Mouse (Mus musculus): ENCODE measurements around the gene Sh3bgrl. TPM values are rescaled to one million over a fixed set of nuclear protein-coding genes. Genes with fewer than 3 reads are reported as not detected.

Gene Sh3bgrl
- total and polyA plus RNA-seq, 3 experiments: 25.0 to 148 (median 82.5) TPM

DNA sequence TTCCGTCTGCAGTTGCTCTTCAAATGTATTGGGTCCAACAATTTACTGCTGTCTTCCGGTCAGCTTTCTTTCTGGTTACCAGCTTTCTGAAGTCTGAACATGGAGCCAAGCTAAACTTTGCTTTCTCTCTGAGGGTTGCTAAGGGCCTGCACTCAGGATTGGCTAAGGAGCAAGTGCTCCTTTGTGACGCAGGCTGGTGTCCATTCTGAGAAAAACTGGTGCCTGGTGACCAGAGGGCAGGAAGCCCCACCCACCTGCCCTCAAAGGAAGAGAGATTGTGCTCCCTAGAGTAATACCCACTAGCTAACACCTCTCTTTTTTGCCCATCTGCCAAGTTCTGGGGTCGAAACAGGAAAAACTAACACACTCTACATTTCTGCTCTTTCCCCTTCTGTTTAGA is 95.8 kb downstream of the Sh3bgrl start:
- Histone ChIP-seq H3K9me3 (replicated peaks; ENCODE audit: low read length) (no peaks in the 10 kb centered on the region), H3K27ac (ENCODE audit: insufficient read depth, low read depth) (peak overlapping the region; percentile 36; the same call in 1 of the 2 replicates), H3K4me2 (ENCODE audit: insufficient read depth, low read depth, poor library complexity, severe bottlenecking) (peak overlapping the region; percentile 29; the same call in 1 of the 2 replicates), H3K9ac (ENCODE audit: insufficient read depth, low read depth) (no peak overlapping the region), H3K27me3 (replicated peaks) (no peaks in the 10 kb centered on the region), H3K4me3 (replicated peaks in 1 of 3; ENCODE audit: low read depth in 2 of 3, low read length in 2 of 3, poor library complexity in 1 of 3) (no peak overlapping the region), H3K4me1 (ENCODE audit: control insufficient read depth in 1 of 2, insufficient read depth in 2 of 2) (peaks cover 0 to 9% of the 10 kb centered on the region in 2 experiments; a peak in 1 of 4 replicates), H3K36me3 (replicated peaks in 1 of 2; ENCODE audit: control insufficient read depth in 1 of 2, insufficient read depth in 1 of 2, low read length in 1 of 2) (no peaks in the 10 kb centered on the region), H3K79me2 (replicated peaks; ENCODE audit: control insufficient read depth, extremely low read depth, insufficient read depth, poor library complexity, severe bottlenecking) (no peaks in the 10 kb centered on the region)
- no peak for DNase-seq (ENCODE audit: extremely low read depth)
- TF ChIP-seq TCF12 (IDR thresholded peaks at IDR 0.05; ENCODE audit: low read depth, low read length): peak; percentile 15; the same call in 1 of the 2 replicates
- no peak for TF ChIP-seq ELF1 (IDR thresholded peaks at IDR 0.05; ENCODE audit: low read depth, low read length)
- TF ChIP-seq ETS1 (conservative IDR thresholded peaks at IDR 0.05; ENCODE audit: low read depth, low read length): peak; percentile 6; the same call in 1 of the 2 replicates
- in situ Hi-C loops (cut with MboI; ENCODE audit: low pct_ligation_motif_present, low pct_unique_long_range_greater_than_20kb, low sequenced_read_pairs) (no loop called here), dilution Hi-C loops (cut with MboI; ENCODE audit: extremely low pct_ligation_motif_present, extremely low pct_unique_long_range_greater_than_20kb, low sequenced_read_pairs) (no loop called here)

GRCm38 (mm10) chrX:109191436-109191835 is 96.3 kb downstream of the Sh3bgrl start:
- TF ChIP-seq NRF1 (IDR thresholded peaks at IDR 0.05; ENCODE audit: low read depth, low read length): no peak
- H3K79me2 ChIP-seq (replicated peaks; ENCODE audit: control insufficient read depth, extremely low read depth, insufficient read depth, poor library complexity, severe bottlenecking): no peaks in the 10 kb centered on the region
- H3K9me3 ChIP-seq (replicated peaks; ENCODE audit: low read length): no peaks in the 10 kb centered on the region
- peak overlapping the region; percentile 24; the same call in 1 of the 2 replicates for H3K4me2 ChIP-seq (ENCODE audit: insufficient read depth, low read depth, poor library complexity, severe bottlenecking)
- no peaks in the 10 kb centered on the region for H3K36me3 ChIP-seq (replicated peaks in 1 of 2; ENCODE audit: control insufficient read depth in 1 of 2, insufficient read depth in 1 of 2, low read length in 1 of 2)
- H3K27ac ChIP-seq (ENCODE audit: insufficient read depth, low read depth): peak overlapping the region; percentile 29; the same call in 1 of the 2 replicates
- H3K27me3 ChIP-seq (replicated peaks): no peaks in the 10 kb centered on the region
- in situ Hi-C loops (cut with MboI; ENCODE audit: low pct_ligation_motif_present, low pct_unique_long_range_greater_than_20kb, low sequenced_read_pairs) (no loop called here), dilution Hi-C loops (cut with MboI; ENCODE audit: extremely low pct_ligation_motif_present, extremely low pct_unique_long_range_greater_than_20kb, low sequenced_read_pairs) (no loop called here)
- no peak for DNase-seq (ENCODE audit: extremely low read depth)
- no peak overlapping the region for H3K4me3 ChIP-seq (replicated peaks in 1 of 3; ENCODE audit: low read depth in 2 of 3, low read length in 2 of 3, poor library complexity in 1 of 3)
- no peak overlapping the region for H3K9ac ChIP-seq (ENCODE audit: insufficient read depth, low read depth)
- H3K4me1 ChIP-seq (ENCODE audit: control insufficient read depth in 1 of 2, insufficient read depth in 2 of 2): peaks cover 0 to 10% of the 10 kb centered on the region in 2 experiments; a peak in 1 of 4 replicates

DNA sequence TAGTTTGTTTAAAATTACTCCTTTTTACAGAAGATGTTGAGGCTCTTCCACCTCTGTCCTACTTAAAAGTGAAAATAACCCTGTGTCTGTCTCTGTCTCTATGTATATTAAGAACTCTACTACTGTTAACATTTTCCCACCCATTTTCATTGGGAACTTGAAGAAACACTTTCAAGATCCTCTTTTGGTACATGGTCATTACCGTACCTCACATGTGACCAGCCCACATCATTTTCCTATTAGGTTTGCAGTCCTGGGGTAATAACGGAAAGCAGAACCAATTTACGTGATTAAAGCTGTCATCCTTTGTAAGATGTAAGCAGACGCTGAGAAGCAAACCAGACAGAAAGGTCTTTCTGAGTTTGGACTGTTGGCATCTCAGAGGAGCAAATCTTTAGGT is 101.3 kb downstream of the Sh3bgrl start, which contains the start of gene Gm6377:
Gene Gm6377 (plus strand): TSS at position 289 of the 400 bp plus-strand sequence.
- H3K9me3 ChIP-seq (replicated peaks; ENCODE audit: low read length): no peaks in the 10 kb centered on the region
- dilution Hi-C loops (cut with MboI; ENCODE audit: extremely low pct_ligation_motif_present, extremely low pct_unique_long_range_greater_than_20kb, low sequenced_read_pairs): no loop called here
- no peak within 1 kb of the TSS; the same call in 1 of the 2 replicates for H3K4me2 ChIP-seq (ENCODE audit: insufficient read depth, low read depth, poor library complexity, severe bottlenecking)
- no peaks in the 10 kb centered on the region for H3K36me3 ChIP-seq (replicated peaks in 1 of 2; ENCODE audit: control insufficient read depth in 1 of 2, insufficient read depth in 1 of 2, low read length in 1 of 2)
- peaks cover 0 to 3% of the 10 kb centered on the region in 2 experiments; a peak in 1 of 4 replicates for H3K4me1 ChIP-seq (ENCODE audit: control insufficient read depth in 1 of 2, insufficient read depth in 2 of 2)
- no peak within 1 kb of the TSS for H3K27ac ChIP-seq (ENCODE audit: insufficient read depth, low read depth)
- no peaks in the 10 kb centered on the region for H3K27me3 ChIP-seq (replicated peaks)
- peak within 1 kb of the TSS in 1 of 3 experiments; percentile 51 for H3K4me3 ChIP-seq (replicated peaks in 1 of 3; ENCODE audit: low read depth in 2 of 3, low read length in 2 of 3, poor library complexity in 1 of 3)
- DNase-seq (ENCODE audit: extremely low read depth): peak; percentile 64
- H3K79me2 ChIP-seq (replicated peaks; ENCODE audit: control insufficient read depth, extremely low read depth, insufficient read depth, poor library complexity, severe bottlenecking): no peaks in the 10 kb centered on the region
- no peak for TF ChIP-seq POLR2A (IDR thresholded peaks at IDR 0.05; ENCODE audit: low read depth, low read length)
- peak; percentile 89 for TF ChIP-seq BHLHE40 (IDR thresholded peaks at IDR 0.05; ENCODE audit: low read depth, low read length)
- no peak for TF ChIP-seq UBTF (IDR thresholded peaks at IDR 0.05; ENCODE audit: low read depth, low read length)
- 0 out of 2 replicates have a peak, but pooled peaks have one; percentile 28 for TF ChIP-seq MEF2A (IDR thresholded peaks at IDR 0.05; ENCODE audit: borderline replicate concordance, low read depth, low read length)
- peak; percentile 64 for TF ChIP-seq ETS1 (conservative IDR thresholded peaks at IDR 0.05; ENCODE audit: low read depth, low read length)
- 0 out of 2 replicates have a peak, but pooled peaks have one; percentile 59 for TF ChIP-seq IRF4 (IDR thresholded peaks at IDR 0.05; ENCODE audit: low read depth, low read length)
- TF ChIP-seq EP300 (IDR thresholded peaks at IDR 0.05; ENCODE audit: low read length): peak; percentile 61; the same call in 1 of the 2 replicates
- in situ Hi-C loops (cut with MboI; ENCODE audit: low pct_ligation_motif_present, low pct_unique_long_range_greater_than_20kb, low sequenced_read_pairs): no loop called here
- no peak within 1 kb of the TSS; the same call in 1 of the 2 replicates for H3K9ac ChIP-seq (ENCODE audit: insufficient read depth, low read depth)

Data from CH12.LX (cell line).